Mouse (Mus musculus): Measurements from ENCODE around the gene Cpeb3. TPM values are rescaled to one million over a fixed set of nuclear protein-coding genes. Genes with fewer than 3 reads are reported as not detected.
A peak's percentile ranks its signal among the peaks of the same experiment; 100 is the strongest.

Cpeb3 gene
- polyA plus RNA-seq, 1 experiment, result 2.6 TPM

DNA sequence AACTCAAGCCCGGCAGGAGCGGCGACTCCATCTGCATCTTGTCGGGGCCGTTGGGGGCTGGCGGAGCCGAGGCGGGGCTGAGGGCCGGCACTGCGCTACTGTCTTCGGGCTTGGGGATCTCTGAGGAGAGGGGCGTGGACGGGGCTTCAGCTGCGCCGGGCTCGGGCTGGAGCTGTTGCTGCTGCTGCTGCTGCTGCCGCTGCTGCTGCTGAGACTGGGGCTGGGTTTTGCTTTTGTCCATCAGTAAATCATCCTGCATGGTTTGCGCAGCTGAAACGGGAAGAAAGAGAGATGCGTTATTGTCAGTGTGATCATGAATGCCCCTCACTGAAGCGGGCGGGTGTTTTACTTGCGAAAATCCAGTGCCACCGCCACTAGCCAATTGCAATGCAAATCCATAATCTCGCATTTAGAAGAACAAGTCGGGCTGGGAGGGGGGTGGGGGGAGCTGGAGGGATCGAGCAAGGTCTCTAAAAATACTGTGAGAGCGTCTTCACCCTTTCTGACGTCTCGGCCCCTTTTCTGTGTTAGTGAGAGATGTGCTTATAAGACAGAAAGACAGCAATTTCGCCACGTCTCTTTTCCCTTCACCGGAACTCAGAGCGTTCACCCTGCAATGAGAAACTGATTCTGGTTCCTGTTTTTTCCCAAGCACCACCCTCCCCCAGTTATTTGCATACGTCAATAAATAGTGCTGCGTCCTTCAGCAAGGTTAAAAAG lies 33.5 kb downstream of the Cpeb3 start:
- H3K4me3 ChIP-seq, result peak overlapping the region; percentile 70
- H3ac ChIP-seq (ENCODE audit: control insufficient read depth, insufficient read length), result peak overlapping the region; percentile 23
- TF ChIP-seq MYOD1 (IDR thresholded peaks at IDR 0.05; ENCODE audit: control insufficient read depth in 1 of 3, insufficient read length in 2 of 3, low read depth in 2 of 3), result no peak
- no peak for TF ChIP-seq USF1 (IDR thresholded peaks at IDR 0.05; ENCODE audit: low read depth)
- TF ChIP-seq MYOG (IDR thresholded peaks at IDR 0.05; ENCODE audit: control insufficient read depth in 1 of 3, insufficient read depth in 1 of 3, insufficient read length in 2 of 3, low read depth in 2 of 3), result no peak
- no peak for TF ChIP-seq E2F4 (IDR thresholded peaks at IDR 0.05; ENCODE audit: insufficient read depth)
- no peak for TF ChIP-seq MAX (IDR thresholded peaks at IDR 0.05; ENCODE audit: low read depth)
- no peak for TF ChIP-seq SRF (IDR thresholded peaks at IDR 0.05; ENCODE audit: control insufficient read depth, insufficient read length, low read depth)
- no peak for TF ChIP-seq TCF3 (IDR thresholded peaks at IDR 0.05; ENCODE audit: insufficient read length, low read depth)
- TF ChIP-seq TCF12 (IDR thresholded peaks at IDR 0.05; ENCODE audit: insufficient read depth, poor library complexity, severe bottlenecking), result no peak
- TF ChIP-seq CEBPB (IDR thresholded peaks at IDR 0.05; ENCODE audit: insufficient read depth, poor library complexity, severe bottlenecking), result no peak
- TF ChIP-seq POLR2AphosphoS2 (IDR thresholded peaks at IDR 0.05; ENCODE audit: insufficient read length, low read depth), result no peak
- TF ChIP-seq REST (IDR thresholded peaks at IDR 0.05; ENCODE audit: insufficient read depth, insufficient read length), result no peak
- no peak for TF ChIP-seq POLR2A (IDR thresholded peaks at IDR 0.05; ENCODE audit: insufficient read length, low read depth)
- no peaks in the 10 kb centered on the region for H3K36me3 ChIP-seq (ENCODE audit: control insufficient read depth, insufficient read depth)
- H3K4me2 ChIP-seq (ENCODE audit: low read depth), result peak overlapping the region; percentile 91
- H3K79me2 ChIP-seq (ENCODE audit: control insufficient read depth, insufficient read depth), result no peaks in the 10 kb centered on the region
- no peaks in the 10 kb centered on the region for H3K27me3 ChIP-seq (ENCODE audit: control insufficient read depth, insufficient read depth, insufficient read length)

DNA sequence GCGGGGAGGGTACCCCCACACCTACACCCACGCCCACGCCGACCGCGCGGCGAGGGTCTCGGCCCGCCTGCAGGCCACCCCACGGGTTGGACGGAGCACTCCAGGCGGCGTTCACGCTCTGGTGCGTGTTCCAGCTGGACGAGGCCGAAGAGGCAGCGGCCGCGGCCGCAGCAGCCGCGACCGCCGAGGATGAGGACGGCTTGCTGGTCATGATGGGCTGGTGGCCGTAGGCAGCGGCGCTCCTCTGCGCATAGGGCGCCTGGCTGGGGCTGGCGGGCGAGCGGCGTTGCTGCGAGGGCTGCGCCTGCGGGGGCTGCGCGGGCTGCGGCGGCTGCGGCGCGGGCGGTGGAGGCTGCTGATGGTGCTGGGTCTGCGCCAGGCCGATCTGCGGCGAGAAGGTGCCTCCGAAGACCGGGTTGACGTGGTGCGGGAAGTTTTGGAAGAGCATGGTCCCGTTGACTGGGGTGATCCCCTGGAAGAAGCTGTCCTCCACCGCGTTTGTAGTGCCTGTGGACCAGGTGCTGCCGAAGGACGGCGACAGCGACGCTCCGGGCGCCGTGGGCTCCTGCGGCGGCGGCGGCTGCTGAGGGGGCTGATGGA lies 34.2 kb downstream of the Cpeb3 start:
- Histone ChIP-seq H3K79me2 (ENCODE audit: control insufficient read depth, insufficient read depth) (no peaks in the 10 kb centered on the region), H3ac (ENCODE audit: control insufficient read depth, insufficient read length) (peak overlapping the region; percentile 23), H3K36me3 (ENCODE audit: control insufficient read depth, insufficient read depth) (no peaks in the 10 kb centered on the region), H3K4me3 (peak overlapping the region; percentile 70), H3K27me3 (ENCODE audit: control insufficient read depth, insufficient read depth, insufficient read length) (no peaks in the 10 kb centered on the region), H3K4me2 (ENCODE audit: low read depth) (peak overlapping the region; percentile 91)
- TF ChIP-seq E2F4 (IDR thresholded peaks at IDR 0.05; ENCODE audit: insufficient read depth), result no peak
- TF ChIP-seq MYOD1 (IDR thresholded peaks at IDR 0.05; ENCODE audit: control insufficient read depth in 1 of 3, insufficient read length in 2 of 3, low read depth in 2 of 3), result peak in 1 of 3 experiments; percentile 7

DNA sequence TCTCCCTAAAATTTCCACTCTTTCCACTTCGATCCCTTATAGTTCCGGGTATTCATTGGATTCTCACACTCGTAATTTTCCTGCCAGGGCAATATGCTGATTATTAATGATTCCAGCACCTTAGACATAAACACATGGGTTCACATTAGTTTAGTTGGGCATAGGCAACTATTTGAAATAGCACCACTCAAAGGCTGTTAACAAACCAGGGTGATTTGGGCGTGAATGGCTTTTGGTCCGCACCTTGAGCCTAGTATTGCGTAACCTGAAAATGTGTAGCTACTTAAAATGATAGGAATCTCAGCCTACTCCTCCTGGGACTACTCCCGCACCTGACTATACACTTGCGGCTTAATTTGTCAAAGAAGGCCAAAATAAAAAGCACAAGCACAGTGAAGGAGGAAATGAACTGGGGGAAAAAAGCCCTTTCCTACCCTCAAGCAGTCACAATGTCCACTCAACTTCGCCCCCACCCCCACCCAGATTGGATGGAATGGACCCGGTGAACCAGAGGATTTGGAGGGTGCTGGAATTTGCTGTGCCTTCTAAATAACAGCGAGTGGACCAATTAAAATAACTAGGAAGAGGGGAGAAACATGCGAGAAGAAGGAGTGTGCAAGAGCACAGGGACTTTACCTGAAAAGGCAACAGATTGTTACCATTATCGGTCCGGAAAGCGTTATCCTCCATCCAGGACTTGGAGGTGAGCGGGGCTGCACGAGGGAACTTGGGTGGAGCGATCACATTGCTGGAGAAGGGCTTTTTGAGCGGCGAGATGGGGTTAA lies 34.9 kb downstream of the Cpeb3 start:
- Histone ChIP-seq H3K79me2 (ENCODE audit: control insufficient read depth, insufficient read depth) (no peaks in the 10 kb centered on the region), H3K4me3 (peak overlapping the region; percentile 70), H3ac (ENCODE audit: control insufficient read depth, insufficient read length) (peak overlapping the region; percentile 23), H3K36me3 (ENCODE audit: control insufficient read depth, insufficient read depth) (no peaks in the 10 kb centered on the region), H3K4me2 (ENCODE audit: low read depth) (peak overlapping the region; percentile 91), H3K27me3 (ENCODE audit: control insufficient read depth, insufficient read depth, insufficient read length) (no peaks in the 10 kb centered on the region)
- TF ChIP-seq CEBPB (IDR thresholded peaks at IDR 0.05; ENCODE audit: insufficient read depth, poor library complexity, severe bottlenecking) (0 out of 2 replicates have a peak, but pooled peaks have one; percentile 22), MAX (IDR thresholded peaks at IDR 0.05; ENCODE audit: low read depth) (no peak)

DNA sequence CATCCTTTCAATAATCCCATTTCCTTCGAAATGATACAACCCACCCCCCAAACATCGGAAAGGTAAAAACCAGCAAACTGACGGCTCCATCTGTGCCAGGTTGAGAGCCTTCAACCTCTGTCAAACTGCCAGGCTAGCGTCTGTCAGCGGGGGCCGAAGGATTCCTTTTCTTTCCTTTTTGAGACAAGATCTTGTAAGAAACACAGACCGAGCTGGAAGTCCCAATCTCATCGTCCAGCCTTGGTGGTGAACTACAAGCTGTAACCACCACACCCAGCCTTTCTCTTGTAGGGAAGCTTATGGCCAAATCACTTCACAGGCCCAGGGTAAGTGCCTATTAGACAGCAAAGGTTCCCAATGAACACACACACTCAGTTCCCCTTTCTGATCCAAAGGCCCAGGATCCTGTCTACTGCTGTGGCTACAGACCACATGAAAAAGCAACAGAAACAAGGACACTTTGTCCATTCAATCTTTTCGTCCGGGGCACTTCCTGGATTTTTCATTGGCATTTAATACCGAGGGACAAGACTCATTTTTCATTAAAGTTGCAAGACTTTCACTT lies 35.8 kb downstream of the Cpeb3 start:
- peak overlapping the region; percentile 26 for H3K4me2 ChIP-seq (ENCODE audit: low read depth)
- H3K27me3 ChIP-seq (ENCODE audit: control insufficient read depth, insufficient read depth, insufficient read length), result no peaks in the 10 kb centered on the region
- H3K79me2 ChIP-seq (ENCODE audit: control insufficient read depth, insufficient read depth), result no peaks in the 10 kb centered on the region
- no peak overlapping the region for H3ac ChIP-seq (ENCODE audit: control insufficient read depth, insufficient read length)
- TF ChIP-seq REST (IDR thresholded peaks at IDR 0.05; ENCODE audit: insufficient read depth, insufficient read length), result no peak
- TF ChIP-seq MAX (IDR thresholded peaks at IDR 0.05; ENCODE audit: low read depth), result no peak
- TF ChIP-seq SRF (IDR thresholded peaks at IDR 0.05; ENCODE audit: control insufficient read depth, insufficient read length, low read depth), result no peak
- H3K36me3 ChIP-seq (ENCODE audit: control insufficient read depth, insufficient read depth), result no peaks in the 10 kb centered on the region
- no peak overlapping the region for H3K4me3 ChIP-seq

DNA sequence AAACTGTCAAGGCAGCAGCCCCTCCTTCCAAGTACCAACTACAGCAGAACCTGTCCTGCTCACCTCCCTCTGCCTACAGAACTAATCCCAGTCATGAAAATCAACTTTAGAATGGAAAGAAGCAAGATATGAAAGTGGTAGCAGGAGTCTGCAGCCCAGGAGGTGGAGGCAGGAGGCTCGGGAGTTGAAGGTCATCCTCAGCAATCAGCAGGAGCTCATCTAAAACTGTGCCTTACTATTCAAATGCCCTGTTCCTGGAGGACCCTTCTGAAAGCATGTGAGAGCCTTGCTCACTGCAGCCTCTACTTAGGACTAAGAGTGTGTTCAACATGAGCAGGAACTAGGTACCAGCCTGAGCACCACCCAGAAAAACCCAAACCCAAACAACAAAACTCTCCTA lies 36.3 kb downstream of the Cpeb3 start:
- Histone ChIP-seq H3K36me3 (ENCODE audit: control insufficient read depth, insufficient read depth) (no peaks in the 10 kb centered on the region), H3K79me2 (ENCODE audit: control insufficient read depth, insufficient read depth) (no peaks in the 10 kb centered on the region), H3K27me3 (ENCODE audit: control insufficient read depth, insufficient read depth, insufficient read length) (no peaks in the 10 kb centered on the region), H3K4me3 (no peak overlapping the region), H3ac (ENCODE audit: control insufficient read depth, insufficient read length) (no peak overlapping the region), H3K4me2 (ENCODE audit: low read depth) (no peak overlapping the region)
- TF ChIP-seq USF1 (IDR thresholded peaks at IDR 0.05; ENCODE audit: low read depth) (no peak), POLR2A (IDR thresholded peaks at IDR 0.05; ENCODE audit: insufficient read length, low read depth) (no peak), REST (IDR thresholded peaks at IDR 0.05; ENCODE audit: insufficient read depth, insufficient read length) (no peak), MAX (IDR thresholded peaks at IDR 0.05; ENCODE audit: low read depth) (no peak), TCF12 (IDR thresholded peaks at IDR 0.05; ENCODE audit: insufficient read depth, poor library complexity, severe bottlenecking) (no peak), SRF (IDR thresholded peaks at IDR 0.05; ENCODE audit: control insufficient read depth, insufficient read length, low read depth) (no peak), MYOG (IDR thresholded peaks at IDR 0.05; ENCODE audit: control insufficient read depth in 1 of 3, insufficient read depth in 1 of 3, insufficient read length in 2 of 3, low read depth in 2 of 3) (no peak), POLR2AphosphoS2 (IDR thresholded peaks at IDR 0.05; ENCODE audit: insufficient read length, low read depth) (no peak), TCF3 (IDR thresholded peaks at IDR 0.05; ENCODE audit: insufficient read length, low read depth) (no peak), MYOD1 (IDR thresholded peaks at IDR 0.05; ENCODE audit: control insufficient read depth in 1 of 3, insufficient read length in 2 of 3, low read depth in 2 of 3) (no peak), E2F4 (IDR thresholded peaks at IDR 0.05; ENCODE audit: insufficient read depth) (no peak), CEBPB (IDR thresholded peaks at IDR 0.05; ENCODE audit: insufficient read depth, poor library complexity, severe bottlenecking) (no peak)
